Mouse (Mus musculus): ENCODE results near the gene Vgll4. TPM values are rescaled to one million over a fixed set of nuclear protein-coding genes. Genes with fewer than 3 reads are reported as not detected.
A peak's percentile ranks its signal among the peaks of the same experiment; 100 is the strongest.

Gene Vgll4
- polyA plus RNA-seq, 1 experiment from 2014 or later = 87.0 TPM

- Histone ChIP-seq H3K36me3 (no peaks in the 10 kb centered on the region), H3K27me3 (replicated peaks) (no peaks in the 10 kb centered on the region), H3K4me1 (peaks cover 63% of the 10 kb centered on the region), H3K9me3 (no peaks in the 10 kb centered on the region), H3K27ac (no peak overlapping the region; the same call in 1 of the 2 replicates), H3K4me2 (no peak overlapping the region), H3K9ac (no peak overlapping the region), H3K4me3 (replicated peaks) (no peak overlapping the region)
- no peak for ATAC-seq (ENCODE audit: insufficient read depth, low FRiP score, low read depth)
- 72% methylated on average over 10 of the region's 10 CpGs for WGBS
Observed at GRCm38 (mm10) chr6:114914041-114914716, 55.6 kb downstream of the Vgll4 start.

- ATAC-seq (ENCODE audit: insufficient read depth, low FRiP score, low read depth) = no peak
- Histone ChIP-seq H3K4me2 (no peak overlapping the region), H3K9ac (no peak overlapping the region), H3K9me3 (no peaks in the 10 kb centered on the region), H3K27me3 (replicated peaks) (no peaks in the 10 kb centered on the region), H3K4me3 (replicated peaks) (no peak overlapping the region), H3K27ac (peak overlapping the region; percentile 21; the same call in 1 of the 2 replicates), H3K36me3 (no peaks in the 10 kb centered on the region), H3K4me1 (peaks cover 54% of the 10 kb centered on the region)
- 43% methylated on average over 4 of the region's 4 CpGs for WGBS
Observed at GRCm38 (mm10) chr6:114913142-114913541, 56.7 kb downstream of the Vgll4 start.

GRCm38 (mm10) chr6:114911540-114911939 lies 58.3 kb downstream of the Vgll4 start:
- H3K4me3 ChIP-seq (replicated peaks) = no peak overlapping the region
- H3K9me3 ChIP-seq = no peaks in the 10 kb centered on the region
- no peak overlapping the region for H3K4me2 ChIP-seq
- no peak overlapping the region for H3K9ac ChIP-seq
- H3K27me3 ChIP-seq (replicated peaks) = no peaks in the 10 kb centered on the region
- H3K4me1 ChIP-seq = peaks cover 38% of the 10 kb centered on the region
- H3K27ac ChIP-seq = no peak overlapping the region
- no peak for ATAC-seq (ENCODE audit: insufficient read depth, low FRiP score, low read depth)
- no peaks in the 10 kb centered on the region for H3K36me3 ChIP-seq
- WGBS = 66% methylated on average over 3 of the region's 3 CpGs

GRCm38 (mm10) chr6:114909801-114910200 lies 60.0 kb downstream of the Vgll4 start:
- 84% methylated on average over 7 of the region's 7 CpGs for WGBS
- no peak overlapping the region for H3K9ac ChIP-seq
- H3K36me3 ChIP-seq = no peaks in the 10 kb centered on the region
- no peak overlapping the region for H3K4me2 ChIP-seq
- H3K4me3 ChIP-seq (replicated peaks) = no peak overlapping the region
- no peak overlapping the region for H3K27ac ChIP-seq
- H3K27me3 ChIP-seq (replicated peaks) = no peaks in the 10 kb centered on the region
- no peak for ATAC-seq (ENCODE audit: insufficient read depth, low FRiP score, low read depth)
- H3K4me1 ChIP-seq = peaks cover 33% of the 10 kb centered on the region
- H3K9me3 ChIP-seq = no peaks in the 10 kb centered on the region

- 92% methylated on average over 6 of the region's 6 CpGs for WGBS
- Histone ChIP-seq H3K27me3 (replicated peaks) (no peaks in the 10 kb centered on the region), H3K9ac (no peak overlapping the region), H3K36me3 (no peaks in the 10 kb centered on the region), H3K4me1 (peaks cover 30% of the 10 kb centered on the region), H3K4me2 (no peak overlapping the region), H3K9me3 (no peaks in the 10 kb centered on the region), H3K4me3 (replicated peaks) (no peak overlapping the region), H3K27ac (no peak overlapping the region)
- no peak for ATAC-seq (ENCODE audit: insufficient read depth, low FRiP score, low read depth)
Observed at GRCm38 (mm10) chr6:114907459-114907858, 62.3 kb downstream of the Vgll4 start.

- Histone ChIP-seq H3K4me2 (no peak overlapping the region), H3K9ac (no peak overlapping the region), H3K36me3 (no peaks in the 10 kb centered on the region), H3K27ac (no peak overlapping the region), H3K9me3 (no peaks in the 10 kb centered on the region), H3K4me1 (peaks cover 38% of the 10 kb centered on the region), H3K4me3 (replicated peaks) (no peak overlapping the region), H3K27me3 (replicated peaks) (no peaks in the 10 kb centered on the region)
- no peak for ATAC-seq (ENCODE audit: insufficient read depth, low FRiP score, low read depth)
- WGBS = 62% methylated on average over 5 of the region's 5 CpGs
Observed at GRCm38 (mm10) chr6:114906209-114906608, 63.6 kb downstream of the Vgll4 start.

GRCm38 (mm10) chr6:114905253-114906028 lies 64.4 kb downstream of the Vgll4 start:
- no peaks in the 10 kb centered on the region for H3K27me3 ChIP-seq (replicated peaks)
- H3K9me3 ChIP-seq = no peaks in the 10 kb centered on the region
- H3K27ac ChIP-seq = no peak overlapping the region
- no peak overlapping the region for H3K4me2 ChIP-seq
- WGBS = 61% methylated on average over 8 of the region's 8 CpGs
- ATAC-seq (ENCODE audit: insufficient read depth, low FRiP score, low read depth) = no peak
- no peaks in the 10 kb centered on the region for H3K36me3 ChIP-seq
- no peak overlapping the region for H3K4me3 ChIP-seq (replicated peaks)
- H3K4me1 ChIP-seq = peaks cover 41% of the 10 kb centered on the region
- H3K9ac ChIP-seq = no peak overlapping the region

- H3K27me3 ChIP-seq (replicated peaks) = no peaks in the 10 kb centered on the region
- peaks cover 46% of the 10 kb centered on the region for H3K4me1 ChIP-seq
- H3K9ac ChIP-seq = no peak overlapping the region
- no peak overlapping the region for H3K4me2 ChIP-seq
- no peaks in the 10 kb centered on the region for H3K9me3 ChIP-seq
- 92% methylated on average over 3 of the region's 3 CpGs for WGBS
- ATAC-seq (ENCODE audit: insufficient read depth, low FRiP score, low read depth) = no peak
- no peak overlapping the region for H3K4me3 ChIP-seq (replicated peaks)
- no peak overlapping the region for H3K27ac ChIP-seq
- H3K36me3 ChIP-seq = no peaks in the 10 kb centered on the region
Observed at GRCm38 (mm10) chr6:114904818-114905217, 65.0 kb downstream of the Vgll4 start.

- H3K4me1 ChIP-seq = peaks cover 49% of the 10 kb centered on the region
- no peaks in the 10 kb centered on the region for H3K9me3 ChIP-seq
- WGBS = 66% methylated on average over 6 of the region's 6 CpGs
- H3K27ac ChIP-seq = no peak overlapping the region
- no peaks in the 10 kb centered on the region for H3K36me3 ChIP-seq
- no peak for ATAC-seq (ENCODE audit: insufficient read depth, low FRiP score, low read depth)
- H3K4me2 ChIP-seq = no peak overlapping the region
- H3K4me3 ChIP-seq (replicated peaks) = no peak overlapping the region
- no peak overlapping the region for H3K9ac ChIP-seq
- no peaks in the 10 kb centered on the region for H3K27me3 ChIP-seq (replicated peaks)
Observed at GRCm38 (mm10) chr6:114904233-114904632, 65.6 kb downstream of the Vgll4 start.

GRCm38 (mm10) chr6:114901921-114902320 lies 67.9 kb downstream of the Vgll4 start:
- H3K4me1 ChIP-seq = peaks cover 50% of the 10 kb centered on the region
- peak overlapping the region; percentile 78 for H3K27ac ChIP-seq
- H3K36me3 ChIP-seq = no peaks in the 10 kb centered on the region
- H3K4me3 ChIP-seq (replicated peaks) = no peak overlapping the region
- H3K27me3 ChIP-seq (replicated peaks) = no peaks in the 10 kb centered on the region
- no peak overlapping the region for H3K9ac ChIP-seq
- H3K4me2 ChIP-seq = peak overlapping the region; percentile 34
- no peaks in the 10 kb centered on the region for H3K9me3 ChIP-seq
- ATAC-seq (ENCODE audit: insufficient read depth, low FRiP score, low read depth) = no peak
- 34% methylated on average over 4 of the region's 4 CpGs for WGBS

GRCm38 (mm10) chr6:114901321-114901824 lies 68.4 kb downstream of the Vgll4 start:
- Histone ChIP-seq H3K4me2 (peak overlapping the region; percentile 34), H3K9ac (no peak overlapping the region), H3K9me3 (no peaks in the 10 kb centered on the region), H3K36me3 (no peaks in the 10 kb centered on the region), H3K27me3 (replicated peaks) (no peaks in the 10 kb centered on the region), H3K4me1 (peaks cover 48% of the 10 kb centered on the region), H3K27ac (peak overlapping the region; percentile 78), H3K4me3 (replicated peaks) (no peak overlapping the region)
- ATAC-seq (ENCODE audit: insufficient read depth, low FRiP score, low read depth) = peak; percentile 91
- WGBS = 5% methylated on average over 12 of the region's 12 CpGs

- 46% methylated on average over 10 of the region's 10 CpGs for WGBS
- no peaks in the 10 kb centered on the region for H3K36me3 ChIP-seq
- ATAC-seq (ENCODE audit: insufficient read depth, low FRiP score, low read depth) = no peak
- no peak overlapping the region for H3K9ac ChIP-seq
- peak overlapping the region; percentile 30; the same call in 1 of the 2 replicates for H3K4me2 ChIP-seq
- H3K9me3 ChIP-seq = no peaks in the 10 kb centered on the region
- H3K4me3 ChIP-seq (replicated peaks) = no peak overlapping the region
- H3K27me3 ChIP-seq (replicated peaks) = no peaks in the 10 kb centered on the region
- H3K4me1 ChIP-seq = peaks cover 37% of the 10 kb centered on the region
- H3K27ac ChIP-seq = peak overlapping the region; percentile 63
Observed at GRCm38 (mm10) chr6:114900194-114900593, 69.6 kb downstream of the Vgll4 start.
